Mouse (Mus musculus) forebrain, postnatal 0 days (tissue): ENCODE results near the gene Tube1. TPM values are rescaled to one million over a fixed set of nuclear protein-coding genes. Genes with fewer than 3 reads are reported as not detected.

Source experiments
- ATAC-seq: fragments of 200-750 bp; cut with Nextera tagmentation; 2 replicates; pipeline ENCODE4 v1.8.0; 2017; ENCODE audit warnings: mild to moderate bottlenecking, moderate library complexity
- DNase-seq: peaks from one replicate; pipeline ENCODE4 v3.0.0-alpha.2; 2015
- H3K27ac ChIP-seq: fragments of 300-500 bp; sonication (generic); 2 replicates; pipeline ENCODE4 v1.5.1; 2014; ENCODE audit warnings: low read depth, mild to moderate bottlenecking, antibody characterized with exemption, low read length, moderate library complexity, mixed read lengths
- H3K27me3 ChIP-seq: fragments of 300-500 bp; sonication (generic); 2 replicates; pipeline ENCODE4 v1.6.1; 2014; ENCODE audit warnings: mild to moderate bottlenecking, low read length, mixed read lengths; ENCODE audit not compliant: insufficient read depth
- H3K36me3 ChIP-seq: fragments of 300-500 bp; sonication (generic); 2 replicates; pipeline ENCODE4 v1.6.1; 2014; ENCODE audit warnings: mild to moderate bottlenecking, moderate library complexity; ENCODE audit not compliant: insufficient read depth
- H3K4me1 ChIP-seq: fragments of 300-500 bp; sonication (generic); 2 replicates; pipeline ENCODE4 v1.6.1; 2014; ENCODE audit warnings: antibody characterized with exemption; ENCODE audit not compliant: insufficient read depth
- H3K4me2 ChIP-seq: fragments of 300-500 bp; sonication (generic); 2 replicates; pipeline ENCODE4 v1.6.1; 2014; ENCODE audit warnings: low read depth, mild to moderate bottlenecking, moderate library complexity
- H3K4me3 ChIP-seq: fragments of 300-500 bp; sonication (generic); 2 replicates; pipeline ENCODE4 v1.5.1; 2014; ENCODE audit warnings: low read depth, low read length, mixed read lengths
- H3K9ac ChIP-seq: fragments of 300-500 bp; sonication (generic); 2 replicates; pipeline ENCODE4 v1.6.1; 2014; ENCODE audit warnings: mild to moderate bottlenecking
- H3K9me3 ChIP-seq: fragments of 300-500 bp; sonication (generic); 2 replicates; pipeline ENCODE4 v1.6.1; 2016; ENCODE audit warnings: low read length
- CTCF ChIP-seq: sonication (generic); IDR thresholded peaks from 2 replicates; pipeline ENCODE4 v1.5.1; 2016; ENCODE audit warnings: antibody characterized with exemption, control low read depth, low read depth
- WGBS: fragments of 180-500 bp; shearing (Covaris S2); extraction: QIAGEN DNeasy Blood & Tissue Kit; methylation state at CpG from one replicate; pipeline ENCODE4 v1.1.7; 2014; 5-methylcytosine and 5-hydroxymethylcytosine counted together
- polyA plus RNA-seq: library from polyadenylated mRNA; unstranded; fragments of >200 nt; fragmentation: Nextera tagmentation; extraction: Ambion mirVana; gene quantifications from 2 replicates; pipeline ENCODE4 v1.2.1, GENCODE M21; 2015
- total RNA-seq: library from RNA; depleted of rRNA; stranded (reverse); fragments of >200 nt; gene quantifications from 2 replicates; pipeline ENCODE4 v1.2.3, GENCODE M21; 2014; rRNA removed

The Tube1 gene
- 7.6 and 8.2 TPM in 2 replicates for total RNA-seq
- polyA plus RNA-seq: 3.0 and 3.7 TPM in 2 replicates

DNA sequence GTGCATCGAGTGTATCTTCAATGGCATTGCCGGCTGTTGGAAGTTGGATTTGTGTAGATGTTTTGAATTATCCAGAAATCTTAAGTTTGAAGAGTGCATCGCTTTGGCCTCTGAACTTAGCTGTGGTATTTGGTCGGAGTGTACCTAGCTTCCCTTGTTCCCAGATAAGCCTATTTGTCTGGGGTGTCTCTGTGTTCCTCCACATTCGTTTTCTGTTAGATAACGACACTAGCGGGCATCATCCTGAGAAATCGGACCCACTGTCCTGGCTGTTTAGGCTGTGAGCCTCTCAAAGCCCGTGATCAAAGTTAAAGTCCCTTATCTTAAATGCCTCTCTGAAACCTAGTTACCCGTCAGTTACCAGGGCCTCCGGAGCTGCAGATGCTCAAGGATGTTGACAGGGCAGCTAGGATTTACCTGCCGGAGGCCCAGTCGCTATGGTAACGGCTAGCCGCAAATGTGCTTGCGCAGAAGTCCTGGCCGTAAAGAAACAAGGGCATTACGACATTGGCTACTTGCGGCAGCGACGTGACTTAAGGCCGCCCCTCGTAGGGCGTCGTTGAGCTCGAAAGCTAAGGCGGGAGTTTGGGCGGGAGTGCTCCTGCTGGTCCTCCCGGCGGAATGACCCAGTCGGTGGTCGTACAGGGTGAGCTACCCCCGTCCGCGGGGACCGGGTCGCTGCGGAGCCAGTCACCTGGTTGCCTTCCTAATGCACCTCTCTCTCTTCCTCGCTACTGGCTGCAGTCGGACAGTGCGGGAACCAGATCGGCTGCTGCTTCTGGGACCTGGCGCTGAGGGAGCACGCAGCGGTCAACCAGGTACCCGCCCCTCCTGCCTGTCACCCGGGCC is at the start of gene Tube1, which contains the start of gene Fam229b:
Gene Tube1, plus strand, starts transcription at position 515 of the 849 bp plus-strand sequence.
Gene Fam229b, minus strand, starts transcription at position 453 of the 849 bp plus-strand sequence.
- peak; percentile 96 for DNase-seq
- H3K4me3 ChIP-seq: peak within 1 kb of the TSS; percentile 71
- 4% methylated on average over 47 of the region's 47 CpGs for WGBS
- peak within 1 kb of the TSS; percentile 86 for H3K27ac ChIP-seq
- no peaks in the 10 kb centered on the region for H3K27me3 ChIP-seq
- peak within 1 kb of the TSS; percentile 92 for H3K4me2 ChIP-seq
- peak; percentile 21; the same call in 1 of the 2 replicates for TF ChIP-seq CTCF
- H3K4me1 ChIP-seq: 0 out of 2 replicates have a peak, but pooled peaks cover 5% of the 10 kb centered on the region
- H3K36me3 ChIP-seq: peaks cover 10% of the 10 kb centered on the region; the same call in 1 of the 2 replicates
- peak within 1 kb of the TSS; percentile 71 for H3K9ac ChIP-seq
- ATAC-seq: peak; percentile 95
- H3K9me3 ChIP-seq: no peaks in the 10 kb centered on the region

DNA sequence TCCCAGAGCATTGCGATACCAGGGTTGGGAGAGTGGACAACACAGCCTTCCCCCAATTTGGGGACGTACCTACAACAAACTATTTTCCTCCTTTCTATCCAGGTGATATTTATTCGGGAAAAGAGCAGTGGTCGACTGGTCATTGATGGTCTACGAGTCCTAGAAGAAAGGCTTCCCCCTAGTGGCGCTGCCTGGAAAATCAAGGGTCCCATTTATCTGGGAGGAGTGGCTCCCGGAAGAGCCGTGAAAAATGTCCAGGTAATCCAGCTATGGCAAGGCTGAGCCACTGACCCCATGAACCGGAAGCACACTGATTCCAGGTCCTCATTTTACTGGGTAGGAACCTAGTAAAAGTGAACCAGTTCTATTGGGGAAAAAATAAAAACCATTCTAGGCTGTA is 36.8 kb upstream of the Tube1 start:
- Histone ChIP-seq H3K4me1 (no peaks in the 10 kb centered on the region), H3K4me2 (no peak overlapping the region), H3K36me3 (no peaks in the 10 kb centered on the region), H3K27me3 (no peaks in the 10 kb centered on the region), H3K4me3 (no peak overlapping the region), H3K27ac (no peak overlapping the region), H3K9ac (no peak overlapping the region), H3K9me3 (no peaks in the 10 kb centered on the region)
- 84% methylated on average over 9 of the region's 9 CpGs for WGBS
- no peak for DNase-seq
- ATAC-seq: no peak
- TF ChIP-seq CTCF: peak; percentile 44

DNA sequence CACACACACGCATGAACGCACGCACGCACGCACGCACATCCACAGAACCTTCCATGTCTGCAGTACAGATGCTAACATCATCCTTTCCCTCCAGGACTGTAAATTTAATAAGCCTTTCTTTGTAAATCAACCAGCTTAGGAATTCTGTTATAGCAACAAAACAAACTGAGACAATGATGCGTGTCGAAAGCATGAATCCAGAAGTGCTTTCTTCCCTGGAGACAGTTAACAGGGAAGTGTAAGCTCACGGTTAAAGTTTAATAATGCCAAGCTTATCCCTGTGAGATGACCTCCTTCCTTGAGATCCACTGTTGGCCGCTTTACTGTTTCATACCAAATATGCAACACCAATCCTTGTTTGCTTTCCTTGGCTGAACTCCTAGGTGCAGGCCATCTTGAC is 35.0 kb upstream of the Tube1 start:
- Histone ChIP-seq H3K4me1 (no peaks in the 10 kb centered on the region), H3K27me3 (no peaks in the 10 kb centered on the region), H3K4me2 (no peak overlapping the region), H3K4me3 (no peak overlapping the region), H3K36me3 (no peaks in the 10 kb centered on the region), H3K9me3 (no peaks in the 10 kb centered on the region), H3K27ac (no peak overlapping the region), H3K9ac (no peak overlapping the region)
- TF ChIP-seq CTCF: no peak
- WGBS: 97% methylated on average over 10 of the region's 10 CpGs
- DNase-seq (no peak), ATAC-seq (no peak)

DNA sequence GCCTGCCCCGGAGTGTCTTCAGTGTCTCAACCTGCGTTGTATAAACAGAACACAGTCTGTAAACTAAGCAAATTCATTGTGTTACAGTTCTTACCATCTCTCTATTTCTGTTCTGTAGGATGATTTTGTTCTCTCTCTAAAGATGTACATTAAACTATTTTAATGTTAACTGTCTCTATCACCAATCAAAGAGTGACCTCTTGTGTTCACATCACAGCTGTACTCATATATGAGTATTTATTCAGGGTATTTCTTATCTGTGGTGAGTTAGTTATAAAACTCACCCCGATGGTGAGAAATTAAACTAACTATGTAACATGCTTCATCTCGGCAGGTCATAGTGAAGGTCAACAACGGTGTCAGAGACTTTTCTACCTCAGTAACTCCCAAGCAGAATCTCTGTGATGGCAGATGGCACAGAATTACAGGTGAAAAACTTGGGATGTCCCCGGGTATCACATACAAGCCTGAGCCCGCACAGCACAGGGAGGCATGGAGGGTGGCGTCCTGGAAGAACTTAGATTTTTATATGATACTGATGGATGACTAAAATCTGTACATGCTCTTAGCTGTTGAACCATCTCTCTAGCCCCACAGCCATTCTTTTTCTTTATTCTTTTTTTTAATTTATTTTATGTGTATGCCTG is 28.9 kb upstream of the Tube1 start:
- no peak for DNase-seq
- H3K4me1 ChIP-seq: no peaks in the 10 kb centered on the region
- no peak overlapping the region for H3K4me3 ChIP-seq
- WGBS: 93% methylated on average over 8 of the region's 8 CpGs
- TF ChIP-seq CTCF: peak; percentile 40
- H3K36me3 ChIP-seq: no peaks in the 10 kb centered on the region
- no peak overlapping the region for H3K4me2 ChIP-seq
- H3K9me3 ChIP-seq: no peaks in the 10 kb centered on the region
- H3K27ac ChIP-seq: no peak overlapping the region
- no peaks in the 10 kb centered on the region for H3K27me3 ChIP-seq
- H3K9ac ChIP-seq: no peak overlapping the region
- ATAC-seq: peak; percentile 43; the same call in 1 of the 2 replicates

DNA sequence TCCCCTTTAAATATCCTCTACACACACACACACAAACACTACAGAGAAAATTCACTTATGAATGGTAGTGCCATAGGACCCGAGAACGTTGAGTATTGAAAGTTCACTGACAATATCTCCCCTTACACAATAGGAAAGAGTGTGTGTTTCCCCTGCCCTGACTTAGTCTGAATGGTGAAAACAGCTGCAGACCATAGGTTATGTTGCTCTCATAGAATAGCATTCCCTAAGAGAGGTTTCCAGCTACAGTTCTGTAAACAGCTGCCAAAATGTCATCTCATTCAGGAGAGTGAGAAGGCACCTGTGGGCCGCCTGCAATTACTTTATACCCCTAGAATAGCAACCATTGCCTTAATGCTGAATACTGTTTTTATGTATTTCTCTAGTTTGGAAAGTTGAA is 27.4 kb upstream of the Tube1 start:
- H3K27me3 ChIP-seq: no peaks in the 10 kb centered on the region
- no peaks in the 10 kb centered on the region for H3K4me1 ChIP-seq
- H3K36me3 ChIP-seq: no peaks in the 10 kb centered on the region
- no peak for TF ChIP-seq CTCF
- H3K4me3 ChIP-seq: no peak overlapping the region
- no peak overlapping the region for H3K4me2 ChIP-seq
- ATAC-seq: no peak
- WGBS: 45% methylated on average over 3 of the region's 3 CpGs
- DNase-seq: no peak
- H3K9ac ChIP-seq: no peak overlapping the region
- H3K9me3 ChIP-seq: no peaks in the 10 kb centered on the region
- H3K27ac ChIP-seq: no peak overlapping the region

DNA sequence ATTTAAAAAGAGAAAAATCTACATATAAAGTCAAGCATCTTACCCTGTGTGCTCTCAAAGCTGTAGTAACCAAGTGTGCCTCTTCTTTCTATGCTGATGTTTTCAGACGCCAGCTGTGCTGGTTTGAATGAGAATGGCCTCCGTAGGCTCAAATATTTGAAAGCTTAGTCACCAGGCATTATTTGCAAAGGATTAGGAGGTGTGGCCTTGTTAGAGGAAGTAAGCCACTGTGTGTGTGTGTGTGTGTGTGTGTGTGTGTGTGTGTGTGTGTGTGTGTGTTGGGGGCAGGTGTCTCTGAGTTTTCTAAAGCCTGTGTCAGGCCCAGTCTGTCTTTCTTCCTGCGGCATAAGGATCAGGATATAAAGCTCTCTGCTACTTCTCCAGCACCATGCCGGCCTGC is 26.8 kb upstream of the Tube1 start:
- no peaks in the 10 kb centered on the region for H3K9me3 ChIP-seq
- WGBS: 25% methylated on average over 4 of the region's 4 CpGs
- H3K27me3 ChIP-seq: no peaks in the 10 kb centered on the region
- no peak overlapping the region for H3K27ac ChIP-seq
- no peak overlapping the region for H3K4me2 ChIP-seq
- H3K9ac ChIP-seq: no peak overlapping the region
- no peak for ATAC-seq
- no peak for DNase-seq
- H3K36me3 ChIP-seq: no peaks in the 10 kb centered on the region
- H3K4me1 ChIP-seq: no peaks in the 10 kb centered on the region
- H3K4me3 ChIP-seq: no peak overlapping the region
- TF ChIP-seq CTCF: no peak
